Mouse (Mus musculus): Measurements from ENCODE around the gene Mipep. TPM values are rescaled to one million over a fixed set of nuclear protein-coding genes. Genes with fewer than 3 reads are reported as not detected.

Mipep gene
- polyA plus RNA-seq, 1 experiment from 2014 or later = 22.0 TPM

GRCm38 (mm10) chr14:60779198-60779597, 5.2 kb upstream of the Mipep start:
- Histone ChIP-seq H3K36me3 (no peaks in the 10 kb centered on the region), H3K9me3 (no peaks in the 10 kb centered on the region), H3K27me3 (no peaks in the 10 kb centered on the region), H3K4me2 (replicated peaks) (no peak overlapping the region), H3K27ac (replicated peaks) (no peak overlapping the region), H3K4me1 (no peaks in the 10 kb centered on the region), H3K4me3 (no peak overlapping the region), H3K9ac (replicated peaks) (no peak overlapping the region)
- no peak for ATAC-seq (replicated peaks)
- WGBS = 97% methylated on average over 7 of the region's 7 CpGs

- Histone ChIP-seq H3K4me3 (no peak overlapping the region), H3K4me2 (replicated peaks) (no peak overlapping the region), H3K36me3 (no peaks in the 10 kb centered on the region), H3K27ac (replicated peaks) (no peak overlapping the region), H3K9me3 (no peaks in the 10 kb centered on the region), H3K4me1 (peaks cover 8% of the 10 kb centered on the region), H3K27me3 (no peaks in the 10 kb centered on the region), H3K9ac (replicated peaks) (no peak overlapping the region)
- WGBS = 52% methylated on average over 7 of the region's 7 CpGs
- ATAC-seq (replicated peaks) = no peak
These were observed 2.2 kb upstream of the Mipep start for GRCm38 (mm10) chr14:60782121-60782656.

- 51% methylated on average over 8 of the region's 8 CpGs for WGBS
These were observed 1.2 kb upstream of the Mipep start for GRCm38 (mm10) chr14:60783196-60783595.

GRCm38 (mm10) chr14:60790103-60790502, 5.7 kb downstream of the Mipep start:
- no peaks in the 10 kb centered on the region for H3K9me3 ChIP-seq
- 36% methylated on average over 3 of the region's 3 CpGs for WGBS
- H3K9ac ChIP-seq (replicated peaks) = no peak overlapping the region
- no peak overlapping the region for H3K4me3 ChIP-seq
- H3K27ac ChIP-seq (replicated peaks) = no peak overlapping the region
- H3K4me1 ChIP-seq = peaks cover 5% of the 10 kb centered on the region
- peaks cover 28% of the 10 kb centered on the region for H3K36me3 ChIP-seq
- no peaks in the 10 kb centered on the region for H3K27me3 ChIP-seq
- no peak overlapping the region for H3K4me2 ChIP-seq (replicated peaks)
- ATAC-seq (replicated peaks) = no peak

More at GRCm38 (mm10) chr14:60783196-60783595, 1.2 kb upstream of the Mipep start:
- no peak overlapping the region for H3K4me2 ChIP-seq (replicated peaks)
- no peaks in the 10 kb centered on the region for H3K36me3 ChIP-seq
- no peak overlapping the region for H3K4me3 ChIP-seq
- no peak overlapping the region for H3K9ac ChIP-seq (replicated peaks)
- ATAC-seq (replicated peaks) = no peak
- no peaks in the 10 kb centered on the region for H3K9me3 ChIP-seq
- H3K4me1 ChIP-seq = peaks cover 8% of the 10 kb centered on the region
- H3K27ac ChIP-seq (replicated peaks) = no peak overlapping the region
- H3K27me3 ChIP-seq = no peaks in the 10 kb centered on the region

GRCm38 (mm10) chr14:60796600-60797322, 12.4 kb downstream of the Mipep start:
- WGBS = 93% methylated on average over 4 of the region's 4 CpGs
- ATAC-seq (replicated peaks) = no peak
- Histone ChIP-seq H3K27me3 (no peaks in the 10 kb centered on the region), H3K4me3 (no peak overlapping the region), H3K36me3 (peaks cover 25% of the 10 kb centered on the region), H3K9me3 (no peaks in the 10 kb centered on the region), H3K9ac (replicated peaks) (no peak overlapping the region), H3K4me1 (no peaks in the 10 kb centered on the region), H3K4me2 (replicated peaks) (no peak overlapping the region), H3K27ac (replicated peaks) (no peak overlapping the region)

- peaks cover 22% of the 10 kb centered on the region for H3K36me3 ChIP-seq
- no peak overlapping the region for H3K27ac ChIP-seq (replicated peaks)
- no peak overlapping the region for H3K9ac ChIP-seq (replicated peaks)
- H3K4me1 ChIP-seq = no peaks in the 10 kb centered on the region
- H3K9me3 ChIP-seq = no peaks in the 10 kb centered on the region
- no peaks in the 10 kb centered on the region for H3K27me3 ChIP-seq
- H3K4me2 ChIP-seq (replicated peaks) = no peak overlapping the region
- no peak for ATAC-seq (replicated peaks)
- no peak overlapping the region for H3K4me3 ChIP-seq
- WGBS = 92% methylated on average over 5 of the region's 5 CpGs
These were observed 13.2 kb downstream of the Mipep start for GRCm38 (mm10) chr14:60797596-60797995.

- Histone ChIP-seq H3K4me2 (replicated peaks) (no peak overlapping the region), H3K4me3 (no peak overlapping the region), H3K27me3 (no peaks in the 10 kb centered on the region), H3K36me3 (peaks cover 22% of the 10 kb centered on the region), H3K9me3 (no peaks in the 10 kb centered on the region), H3K9ac (replicated peaks) (no peak overlapping the region), H3K4me1 (no peaks in the 10 kb centered on the region), H3K27ac (replicated peaks) (no peak overlapping the region)
- 90% methylated on average over 4 of the region's 4 CpGs for WGBS
- no peak for ATAC-seq (replicated peaks)
These were observed 14.3 kb downstream of the Mipep start for GRCm38 (mm10) chr14:60798721-60799120.

- H3K27ac ChIP-seq (replicated peaks) = no peak overlapping the region
- H3K4me2 ChIP-seq (replicated peaks) = no peak overlapping the region
- no peaks in the 10 kb centered on the region for H3K27me3 ChIP-seq
- H3K4me3 ChIP-seq = no peak overlapping the region
- H3K4me1 ChIP-seq = no peaks in the 10 kb centered on the region
- WGBS = 53% methylated on average over 9 of the region's 9 CpGs
- H3K36me3 ChIP-seq = peaks cover 22% of the 10 kb centered on the region
- ATAC-seq (replicated peaks) = peak; percentile 63
- H3K9me3 ChIP-seq = no peaks in the 10 kb centered on the region
- no peak overlapping the region for H3K9ac ChIP-seq (replicated peaks)
These were observed 15.7 kb downstream of the Mipep start for GRCm38 (mm10) chr14:60799762-60800728.

GRCm38 (mm10) chr14:60802026-60802425, 17.7 kb downstream of the Mipep start:
- Histone ChIP-seq H3K9me3 (no peaks in the 10 kb centered on the region), H3K36me3 (peaks cover 16% of the 10 kb centered on the region), H3K4me2 (replicated peaks) (no peak overlapping the region), H3K4me1 (no peaks in the 10 kb centered on the region), H3K9ac (replicated peaks) (no peak overlapping the region), H3K27ac (replicated peaks) (no peak overlapping the region), H3K27me3 (no peaks in the 10 kb centered on the region), H3K4me3 (no peak overlapping the region)
- WGBS = 96% methylated on average over 13 of the region's 13 CpGs
- no peak for ATAC-seq (replicated peaks)

- Histone ChIP-seq H3K27me3 (no peaks in the 10 kb centered on the region), H3K36me3 (peaks cover 10% of the 10 kb centered on the region; the same call in 1 of the 2 replicates)
These were observed 20.6 kb downstream of the Mipep start for GRCm38 (mm10) chr14:60804978-60805377.

GRCm38 (mm10) chr14:60805871-60806270, 21.5 kb downstream of the Mipep start:
- Histone ChIP-seq H3K9me3 (no peaks in the 10 kb centered on the region), H3K27ac (replicated peaks) (no peak overlapping the region), H3K36me3 (peaks cover 12% of the 10 kb centered on the region; the same call in 1 of the 2 replicates), H3K9ac (replicated peaks) (no peak overlapping the region), H3K4me1 (no peaks in the 10 kb centered on the region), H3K4me3 (no peak overlapping the region), H3K4me2 (replicated peaks) (no peak overlapping the region), H3K27me3 (no peaks in the 10 kb centered on the region)
- WGBS = 85% methylated on average over 1 of the region's 1 CpGs
- ATAC-seq (replicated peaks) = no peak

More at GRCm38 (mm10) chr14:60804978-60805377, 20.6 kb downstream of the Mipep start:
- Histone ChIP-seq H3K9ac (replicated peaks) (no peak overlapping the region), H3K27ac (replicated peaks) (no peak overlapping the region), H3K4me1 (no peaks in the 10 kb centered on the region), H3K4me3 (no peak overlapping the region), H3K4me2 (replicated peaks) (no peak overlapping the region), H3K9me3 (no peaks in the 10 kb centered on the region)
- 81% methylated on average over 9 of the region's 9 CpGs for WGBS
- ATAC-seq (replicated peaks) = no peak

GRCm38 (mm10) chr14:60806891-60807344, 22.5 kb downstream of the Mipep start:
- no peaks in the 10 kb centered on the region for H3K27me3 ChIP-seq
- WGBS = 68% methylated on average over 11 of the region's 11 CpGs
- no peaks in the 10 kb centered on the region for H3K4me1 ChIP-seq
- no peak overlapping the region for H3K4me2 ChIP-seq (replicated peaks)
- peaks cover 14% of the 10 kb centered on the region; the same call in 1 of the 2 replicates for H3K36me3 ChIP-seq
- H3K9me3 ChIP-seq = no peaks in the 10 kb centered on the region
- H3K9ac ChIP-seq (replicated peaks) = no peak overlapping the region
- no peak overlapping the region for H3K27ac ChIP-seq (replicated peaks)
- H3K4me3 ChIP-seq = no peak overlapping the region
- no peak for ATAC-seq (replicated peaks)
